19 mouse cellular contexts compared by ENCODE assay signal in the genomic region with DNA sequence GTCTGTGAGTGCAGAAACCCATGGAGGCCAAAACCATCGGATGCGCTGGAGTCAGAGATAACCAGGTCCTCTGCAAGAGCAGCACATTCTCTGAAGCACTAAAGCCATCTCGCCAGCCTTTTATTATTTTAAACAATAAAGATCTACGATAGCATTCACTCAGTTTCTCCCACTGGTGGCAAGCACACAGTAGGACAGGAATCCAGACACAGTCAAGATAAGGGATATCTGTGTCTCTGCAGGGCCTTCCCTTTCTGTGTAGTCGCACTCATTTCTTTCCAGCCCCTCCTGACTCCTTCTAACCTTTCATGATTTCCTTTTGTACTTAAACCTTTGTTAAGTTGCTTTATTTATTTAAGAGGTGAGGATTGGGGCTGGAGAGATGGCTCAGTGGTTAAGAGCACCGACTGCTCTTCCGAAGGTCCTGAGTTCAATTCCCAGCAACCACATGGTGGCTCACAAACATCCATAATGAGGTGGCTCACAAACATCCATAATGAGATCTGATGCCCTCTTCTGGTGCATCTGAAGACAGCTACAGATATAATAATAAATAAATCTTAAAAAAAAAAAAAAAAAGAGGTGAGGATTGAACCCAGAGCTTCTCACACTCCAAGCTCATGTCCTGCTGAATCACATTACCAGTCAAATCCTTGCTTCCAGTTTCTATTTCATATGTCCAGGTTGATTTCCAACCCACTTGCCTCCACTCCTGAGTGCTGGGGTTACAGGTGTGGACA. TPM values are rescaled to one million over a fixed set of nuclear protein-coding genes. Genes with fewer than 3 reads are reported as not detected.
DNase-seq lines count a peak whose midpoint lies in the region; TF ChIP-seq lines count a peak whose summit lies in the region.
"Had no signal": no experiment of that assay in that cellular context is flagged by ENCODE, and none has a peak within 500 bp of the region (broad histone marks: within the 10 kb centered on the region; RNA-seq: fewer than 3 reads in every experiment).

No protein-coding gene starts in this region.

- TF ChIP-seq EP300 in heart, adult 2 months (IDR thresholded peaks at IDR 0.05; ENCODE audit: insufficient read depth, low read depth, low read length) = no peak

- H3K4me3 ChIP-seq in heart, adult 2 months = no peak overlapping the region
- H3K4me3 ChIP-seq in layer of hippocampus, adult 2 months = no peak overlapping the region
- no peak overlapping the region for H3K4me3 ChIP-seq in ES-E14 (ENCODE audit: insufficient read depth in 1 of 2, low read depth in 1 of 2, low read length in 2 of 2, poor library complexity in 1 of 2, severe bottlenecking in 1 of 2)
- H3K4me3 ChIP-seq: embryonic facial prominence, embryonic 10.5 days; heart, embryonic 10.5 days; hindbrain, embryonic 12.5 days; intestine, embryonic 15.5 days had no signal

- H3K4me1 ChIP-seq in heart, adult 2 months (ENCODE audit: control insufficient read depth, insufficient read depth, low read length) = peaks cover 12% of the 10 kb centered on the region
- peaks cover 0 to 4% of the 10 kb centered on the region in 2 experiments; a peak in 1 of 4 replicates for H3K4me1 ChIP-seq in ES-E14 (ENCODE audit: control insufficient read depth in 2 of 2, insufficient read depth in 2 of 2, low read length in 2 of 2, poor library complexity in 1 of 2)

- DNase-seq in heart, adult 2 months = no peak
- no peak for DNase-seq in heart, adult 8-10 months (ENCODE audit: low spot score)
- DNase-seq in layer of hippocampus, adult 2 months (ENCODE audit: low spot score in 2 of 2) = no peak
- DNase-seq in layer of hippocampus, adult 9-10 months (ENCODE audit: low spot score) = no peak
- DNase-seq in 416B (ENCODE audit: low read depth) (peak; percentile 30), ES-E14 (ENCODE audit: low read depth, low spot score) (no peak)
- no peak for DNase-seq in adrenal gland, postnatal 10 days
- DNase-seq: adrenal gland, postnatal 25 days; cerebellum, adult 18-20 months; cerebellum, postnatal 10 days; gastrocnemius, postnatal 14 days; heart, postnatal 10 days; heart, postnatal 4 days had no signal

- H3K36me3 ChIP-seq in heart, adult 2 months (ENCODE audit: control insufficient read depth, insufficient read depth, low read length) = peaks cover 3% of the 10 kb centered on the region; the same call in 1 of the 2 replicates
- H3K36me3 ChIP-seq in ES-E14 (ENCODE audit: control insufficient read depth, insufficient read depth, low read length, poor library complexity, severe bottlenecking) = peaks cover 16% of the 10 kb centered on the region

- H3K79me2 ChIP-seq in heart, adult 2 months (replicated peaks; ENCODE audit: control insufficient read depth, insufficient read depth, low read length) = no peaks in the 10 kb centered on the region; the same call in 1 of the 2 replicates

- intact Hi-C loops in heart, adult 2 months (cut with DNase I) = no loop called here

- in situ Hi-C loops in ES-E14 (cut with MboI; ENCODE audit: low sequenced_read_pairs in 2 of 2, unreplicated experiment in 2 of 2) = no loop called here

- no peak overlapping the region for H3K9ac ChIP-seq in heart, adult 2 months (ENCODE audit: low read depth, low read length)
- H3K9ac ChIP-seq in ES-E14 (ENCODE audit: insufficient read depth, low read depth, low read length, poor library complexity, severe bottlenecking) = no peak overlapping the region
- H3K9ac ChIP-seq: hindbrain, embryonic 12.5 days; intestine, embryonic 15.5 days had no signal

- no peak for TF ChIP-seq POLR2A in heart, adult 2 months (IDR thresholded peaks at IDR 0.05; ENCODE audit: insufficient read depth, low read depth, low read length)

- TF ChIP-seq CTCF in heart, adult 2 months (IDR thresholded peaks at IDR 0.05) = peak; percentile 26; the same call in 1 of the 2 replicates
- peak; percentile 56 for TF ChIP-seq CTCF in layer of hippocampus, adult 2 months (conservative IDR thresholded peaks at IDR 0.05)

- no peaks in the 10 kb centered on the region for H3K27me3 ChIP-seq in heart, adult 2 months (ENCODE audit: control insufficient read depth, insufficient read depth, low read length)
- H3K27me3 ChIP-seq: hindbrain, embryonic 12.5 days; intestine, embryonic 15.5 days; Patski had no signal

- no peaks in the 10 kb centered on the region for H3K9me3 ChIP-seq in ES-E14 (ENCODE audit: control insufficient read depth, insufficient read depth, low read depth, low read length)
- H3K9me3 ChIP-seq: embryonic facial prominence, embryonic 10.5 days; heart, embryonic 10.5 days; hindbrain, embryonic 12.5 days; intestine, embryonic 15.5 days had no signal

- WGBS in heart, adult 2 months = 88% methylated on average over 7 of the region's 7 CpGs

- no peak overlapping the region for H3K27ac ChIP-seq in heart, adult 2 months
- H3K27ac ChIP-seq in layer of hippocampus, adult 2 months = no peak overlapping the region
- no peak overlapping the region for H3K27ac ChIP-seq in ES-E14 (ENCODE audit: insufficient read depth, low read depth, low read length, poor library complexity, severe bottlenecking)
- H3K27ac ChIP-seq: embryonic facial prominence, embryonic 10.5 days; heart, embryonic 10.5 days; hindbrain, embryonic 12.5 days; intestine, embryonic 15.5 days had no signal

TF ChIP-seq in ES-E14, 5 proteins besides CTCF, POLR2A, EP300 and RAD21:
- TF ChIP-seq ZNF384 (IDR thresholded peaks at IDR 0.05; ENCODE audit: low read depth, low read length) = 0 out of 2 replicates have a peak, but pooled peaks have one; percentile 11
- TF ChIP-seq CHD2 (IDR thresholded peaks at IDR 0.05; ENCODE audit: low read depth, low read length) = no peak

RNA-seq across cellular contexts. Expression of gene Otub1, which starts 4.0 kb away (rescaled TPM):
- total RNA-seq in heart, adult 2 months (2021) = 10 to 100 TPM; 62.1 to 70.9 TPM
- 73.3 and 84.2 TPM in 2 replicates for polyA plus RNA-seq in heart, adult 2 months (2012; rRNA removed)
- 10 to 100 TPM; 62.2 to 71.6 (median 68.0) TPM for total RNA-seq in heart, adult 8-10 months (2022)
- 100 to 1,000 TPM; 299 TPM for total RNA-seq in layer of hippocampus, adult 2 months (2021)
- 117 and 123 TPM in 2 replicates for total RNA-seq in ES-E14 (2012; rRNA removed)
- 100 to 1,000 TPM; 104 to 105 TPM for total RNA-seq in adrenal gland, postnatal 10 days (2021)

RNA-seq across cellular contexts. Expression of gene Cox8a, which starts 7.3 kb away (rescaled TPM):
- 100 to 1,000 TPM; 384 to 424 TPM for total RNA-seq in heart, adult 2 months (2021)
- 589 and 775 TPM in 2 replicates for polyA plus RNA-seq in heart, adult 2 months (2012; rRNA removed)
- 100 to 1,000 TPM; 406 to 459 (median 432) TPM for total RNA-seq in heart, adult 8-10 months (2022)
- total RNA-seq in layer of hippocampus, adult 2 months (2021) = 1,000 to 10,000 TPM in 1 of 2 experiments, 100 to 1,000 TPM in 1; 959 to 1,016 TPM
- total RNA-seq in ES-E14 (2012; rRNA removed) = 882 and 1,211 TPM in 2 replicates
- total RNA-seq in adrenal gland, postnatal 10 days (2021) = 1,000 to 10,000 TPM; 1,477 to 1,649 TPM

RNA-seq across cellular contexts. Expression of gene Naa40, which starts 30.9 kb away (rescaled TPM):
- 10 to 100 TPM; 14.9 to 16.4 TPM for total RNA-seq in heart, adult 2 months (2021)
- polyA plus RNA-seq in heart, adult 2 months (2012; rRNA removed) = 23.8 and 31.8 TPM in 2 replicates
- total RNA-seq in heart, adult 8-10 months (2022) = 10 to 100 TPM; 11.7 to 21.1 (median 17.1) TPM
- total RNA-seq in layer of hippocampus, adult 2 months (2021) = 10 to 100 TPM; 34.2 to 38.1 TPM
- 50.9 and 56.1 TPM in 2 replicates for total RNA-seq in ES-E14 (2012; rRNA removed)
- total RNA-seq in adrenal gland, postnatal 10 days (2021) = 10 to 100 TPM; 27.2 to 38.8 TPM

RNA-seq across cellular contexts. Expression of gene Rcor2, which starts 57.0 kb away (rescaled TPM):
- 1 to 10 TPM; 5.7 to 7.6 TPM for total RNA-seq in heart, adult 2 months (2021)
- polyA plus RNA-seq in heart, adult 2 months (2012; rRNA removed) = 11.6 and 12.7 TPM in 2 replicates
- total RNA-seq in heart, adult 8-10 months (2022) = 10 to 100 TPM in 1 of 4 experiments, 1 to 10 TPM in 3; 5.5 to 12.7 (median 7.3) TPM
- total RNA-seq in layer of hippocampus, adult 2 months (2021) = 10 to 100 TPM; 17.0 to 18.2 TPM
- total RNA-seq in ES-E14 (2012; rRNA removed) = 161 and 192 TPM in 2 replicates
- total RNA-seq in adrenal gland, postnatal 10 days (2021) = 1 to 10 TPM; 4.5 to 7.6 TPM
- polyA plus RNA-seq: activated CD4-positive, CD25-positive, alpha-beta regulatory T cell, adult 4 months had no signal
